Mouse (Mus musculus): ENCODE measurements around the gene Tmem167. TPM values are rescaled to one million over a fixed set of nuclear protein-coding genes. Genes with fewer than 3 reads are reported as not detected.

Tmem167 gene
- polyA plus RNA-seq, 1 experiment from 2014 or later: 36.9 TPM

DNA sequence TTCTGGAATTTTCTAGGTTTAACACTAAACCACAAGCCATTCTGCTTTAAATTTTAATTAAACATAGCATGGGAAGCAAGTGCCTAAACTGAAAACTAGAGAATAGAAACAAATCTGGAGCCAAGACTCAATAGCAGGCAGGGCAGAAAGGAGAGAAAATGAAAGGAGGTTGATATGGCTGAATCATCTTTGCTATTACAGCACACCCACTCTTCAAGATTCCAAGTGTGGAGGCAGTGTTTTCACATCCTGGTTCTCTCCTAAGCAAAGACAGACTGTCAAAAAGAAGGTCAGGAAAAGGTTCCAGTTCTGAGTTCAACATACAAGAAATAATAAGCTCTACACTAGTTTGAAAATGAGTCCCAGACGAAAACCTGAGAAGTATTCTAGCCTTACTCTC is 52.8 kb downstream of the Tmem167 start:
- Histone ChIP-seq H3K4me2 (no peak overlapping the region), H3K4me1 (no peaks in the 10 kb centered on the region), H3K4me3 (no peak overlapping the region), H3K27me3 (replicated peaks) (no peaks in the 10 kb centered on the region), H3K27ac (replicated peaks) (no peak overlapping the region), H3K36me3 (no peaks in the 10 kb centered on the region), H3K9ac (no peak overlapping the region), H3K9me3 (no peaks in the 10 kb centered on the region)
- WGBS: 84% methylated on average over 1 of the region's 1 CpGs
- no peak for ATAC-seq (ENCODE audit: extremely low read depth, insufficient number of reproducible peaks, low FRiP score, low TSS enrichment)

DNA sequence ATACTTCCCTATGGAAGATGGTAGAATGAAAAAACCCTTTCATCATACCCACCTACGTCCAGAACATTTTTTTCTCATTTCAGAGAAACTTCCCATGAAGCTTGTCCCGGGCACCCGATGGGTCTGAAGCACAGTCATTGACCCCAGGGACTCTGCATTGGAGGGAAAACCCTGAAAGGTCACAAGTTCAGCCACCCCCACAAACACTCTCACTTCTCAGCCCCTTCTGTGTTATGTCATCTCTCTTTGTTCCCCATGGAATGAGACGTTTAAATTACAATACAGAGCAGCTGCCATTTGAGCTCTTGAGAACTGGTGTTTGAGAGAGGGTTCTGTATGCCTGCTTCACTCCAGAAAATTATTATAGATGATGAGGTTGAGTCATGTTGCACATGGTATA is 54.3 kb downstream of the Tmem167 start:
- Histone ChIP-seq H3K36me3 (no peaks in the 10 kb centered on the region), H3K4me1 (no peaks in the 10 kb centered on the region), H3K9ac (no peak overlapping the region), H3K4me2 (no peak overlapping the region), H3K9me3 (no peaks in the 10 kb centered on the region), H3K4me3 (no peak overlapping the region), H3K27me3 (replicated peaks) (no peaks in the 10 kb centered on the region), H3K27ac (replicated peaks) (no peak overlapping the region)
- 46% methylated on average over 4 of the region's 4 CpGs for WGBS
- ATAC-seq (ENCODE audit: extremely low read depth, insufficient number of reproducible peaks, low FRiP score, low TSS enrichment): no peak

DNA sequence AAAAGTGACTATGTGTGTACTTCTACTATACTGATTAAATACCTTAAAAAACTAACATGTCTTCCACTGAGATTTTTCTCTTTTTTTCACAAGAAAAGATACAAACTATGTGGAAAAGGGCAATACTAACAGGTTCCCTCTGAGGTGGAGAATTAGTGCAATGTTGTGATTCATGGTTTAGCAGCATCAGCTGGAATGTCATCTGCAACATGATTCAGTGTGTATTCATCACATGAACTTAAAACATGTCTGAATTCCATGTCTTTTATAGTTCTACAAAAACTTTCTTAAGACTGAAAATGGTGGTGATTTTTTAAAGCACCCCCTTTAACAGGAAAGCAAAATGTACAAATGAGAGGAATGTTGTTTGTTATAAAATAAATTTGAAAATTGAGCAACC is 63.0 kb downstream of the Tmem167 start:
- H3K36me3 ChIP-seq: no peaks in the 10 kb centered on the region
- 0 out of 2 replicates have a peak, but pooled peaks cover 3% of the 10 kb centered on the region for H3K4me1 ChIP-seq
- H3K4me2 ChIP-seq: no peak overlapping the region
- no peak for ATAC-seq (ENCODE audit: extremely low read depth, insufficient number of reproducible peaks, low FRiP score, low TSS enrichment)
- H3K9ac ChIP-seq: no peak overlapping the region
- no peak overlapping the region for H3K4me3 ChIP-seq
- no peak overlapping the region for H3K27ac ChIP-seq (replicated peaks)
- no peaks in the 10 kb centered on the region for H3K9me3 ChIP-seq
- no peaks in the 10 kb centered on the region for H3K27me3 ChIP-seq (replicated peaks)

DNA sequence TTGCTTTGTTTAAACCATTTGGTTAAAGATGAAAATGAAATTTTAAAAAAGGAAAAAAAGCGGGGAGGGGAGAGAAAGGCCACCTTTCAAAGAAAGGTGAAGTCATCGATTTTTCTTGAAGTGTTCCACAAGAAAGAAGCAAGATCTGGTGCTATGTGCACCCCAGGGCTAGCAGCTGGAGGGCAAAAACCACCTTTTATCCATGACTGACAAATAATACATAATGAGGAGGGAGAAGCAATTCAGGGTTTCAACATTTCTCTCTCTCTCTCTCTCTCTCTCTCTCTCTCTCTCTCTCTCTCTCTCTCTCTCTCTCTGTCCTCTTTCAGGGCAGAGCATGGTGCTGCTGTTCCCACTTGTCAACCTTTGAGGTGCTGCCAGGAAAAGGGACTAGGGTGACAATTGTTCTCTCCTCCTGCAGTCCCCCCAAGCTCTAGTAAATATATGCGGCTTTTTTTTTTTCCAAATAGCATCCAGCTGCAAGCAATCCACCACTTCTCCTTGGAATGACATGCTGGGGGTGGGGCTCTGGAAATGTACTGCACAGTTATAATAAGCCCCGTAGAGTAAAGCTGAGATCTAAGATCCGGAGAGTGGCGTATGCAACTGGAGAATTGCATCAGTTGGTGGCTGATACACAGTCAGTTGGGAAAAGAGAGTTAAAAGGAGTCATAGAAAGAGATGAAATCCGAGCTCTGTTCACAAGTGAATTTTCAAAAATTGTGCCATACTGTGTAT is 63.8 kb downstream of the Tmem167 start:
- Histone ChIP-seq H3K4me1 (0 out of 2 replicates have a peak, but pooled peaks cover 3% of the 10 kb centered on the region), H3K9ac (no peak overlapping the region), H3K27me3 (replicated peaks) (no peaks in the 10 kb centered on the region), H3K36me3 (no peaks in the 10 kb centered on the region), H3K4me2 (no peak overlapping the region), H3K27ac (replicated peaks) (no peak overlapping the region), H3K9me3 (no peaks in the 10 kb centered on the region), H3K4me3 (no peak overlapping the region)
- 56% methylated on average over 7 of the region's 7 CpGs for WGBS
- ATAC-seq (ENCODE audit: extremely low read depth, insufficient number of reproducible peaks, low FRiP score, low TSS enrichment): no peak

DNA sequence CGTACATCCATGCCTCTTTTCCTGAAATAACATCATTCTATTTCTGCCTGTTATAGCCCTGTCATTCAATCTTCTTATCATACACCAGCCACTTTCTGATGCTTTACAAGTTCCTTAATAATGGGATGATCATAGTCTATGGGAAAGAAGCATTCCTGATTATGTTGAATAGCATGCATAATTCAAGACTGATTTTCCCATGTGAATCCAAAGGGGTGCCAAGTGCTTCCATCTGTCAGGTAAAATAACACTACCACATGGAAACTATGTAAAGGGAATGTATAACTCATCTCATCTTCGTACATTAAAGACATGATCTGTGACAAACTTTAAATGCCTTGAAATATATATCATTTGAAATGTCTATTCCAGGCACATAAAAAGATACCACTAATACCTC is 75.2 kb downstream of the Tmem167 start:
- Histone ChIP-seq H3K9me3 (no peaks in the 10 kb centered on the region), H3K27me3 (replicated peaks) (no peaks in the 10 kb centered on the region), H3K4me3 (no peak overlapping the region), H3K4me2 (no peak overlapping the region), H3K27ac (replicated peaks) (no peak overlapping the region), H3K4me1 (no peaks in the 10 kb centered on the region), H3K9ac (no peak overlapping the region), H3K36me3 (no peaks in the 10 kb centered on the region)
- 74% methylated on average over 2 of the region's 2 CpGs for WGBS
- no peak for ATAC-seq (ENCODE audit: extremely low read depth, insufficient number of reproducible peaks, low FRiP score, low TSS enrichment)

DNA sequence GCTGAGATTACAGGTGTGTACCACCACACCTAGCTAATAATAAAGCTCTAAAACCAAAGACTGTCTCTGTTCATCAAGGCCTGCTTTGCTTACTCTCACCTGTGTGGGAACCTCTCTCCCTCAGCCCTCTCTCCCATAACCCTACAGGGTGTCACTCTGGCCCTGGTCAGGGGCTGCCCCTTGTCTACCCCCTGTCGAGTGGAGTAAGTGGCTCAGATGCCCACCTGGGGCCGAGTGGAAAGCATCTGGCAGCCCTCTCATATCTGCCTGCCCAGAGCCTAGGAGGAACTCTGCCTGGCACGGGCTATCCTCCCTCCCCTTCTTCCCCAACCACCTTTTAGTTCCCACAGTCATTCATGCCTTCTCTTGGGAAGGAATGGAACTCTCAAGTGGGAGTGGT is 78.1 kb downstream of the Tmem167 start:
- H3K4me2 ChIP-seq: no peak overlapping the region
- no peaks in the 10 kb centered on the region for H3K27me3 ChIP-seq (replicated peaks)
- 51% methylated on average over 3 of the region's 3 CpGs for WGBS
- no peak overlapping the region for H3K4me3 ChIP-seq
- H3K4me1 ChIP-seq: no peaks in the 10 kb centered on the region
- no peak for ATAC-seq (ENCODE audit: extremely low read depth, insufficient number of reproducible peaks, low FRiP score, low TSS enrichment)
- no peaks in the 10 kb centered on the region for H3K36me3 ChIP-seq
- no peak overlapping the region for H3K27ac ChIP-seq (replicated peaks)
- H3K9ac ChIP-seq: no peak overlapping the region
- H3K9me3 ChIP-seq: no peaks in the 10 kb centered on the region

DNA sequence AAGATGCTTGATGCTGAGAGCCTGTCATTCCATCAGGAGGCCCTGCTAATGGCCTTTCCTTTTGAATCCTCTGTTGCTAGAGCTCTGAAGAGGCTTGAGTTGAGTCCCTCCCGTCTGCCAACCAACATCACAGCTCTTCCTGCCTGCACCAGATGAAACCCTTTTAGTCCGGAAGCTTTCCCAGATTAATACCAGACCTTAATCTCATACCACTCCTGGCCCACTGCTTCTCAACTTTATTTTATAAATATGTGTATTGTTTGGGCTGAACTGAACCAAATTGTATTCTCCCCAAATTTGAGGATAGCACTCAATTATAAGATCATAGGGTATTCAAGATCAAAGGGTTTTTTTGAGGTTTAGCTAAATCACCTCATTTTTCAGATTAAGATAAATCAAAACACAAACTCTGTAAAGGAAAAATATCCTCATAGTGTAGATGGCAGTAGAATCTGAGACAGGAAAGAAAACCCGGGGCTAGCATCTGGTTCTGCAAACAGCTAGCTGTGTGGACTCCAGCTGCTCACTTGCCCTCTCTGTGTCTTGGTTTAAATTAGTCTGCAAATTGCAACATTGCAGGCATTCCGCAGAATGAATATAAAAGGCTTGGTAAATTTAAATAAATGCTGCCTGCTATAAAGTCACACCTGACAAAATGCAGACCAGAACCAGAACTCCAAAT is 81.3 kb downstream of the Tmem167 start:
- Histone ChIP-seq H3K9ac (no peak overlapping the region), H3K9me3 (no peaks in the 10 kb centered on the region), H3K36me3 (no peaks in the 10 kb centered on the region), H3K4me2 (no peak overlapping the region), H3K4me3 (no peak overlapping the region), H3K27ac (replicated peaks) (no peak overlapping the region), H3K27me3 (replicated peaks) (no peaks in the 10 kb centered on the region), H3K4me1 (no peaks in the 10 kb centered on the region)
- ATAC-seq (ENCODE audit: extremely low read depth, insufficient number of reproducible peaks, low FRiP score, low TSS enrichment): no peak
- 33% methylated on average over 4 of the region's 4 CpGs for WGBS

DNA sequence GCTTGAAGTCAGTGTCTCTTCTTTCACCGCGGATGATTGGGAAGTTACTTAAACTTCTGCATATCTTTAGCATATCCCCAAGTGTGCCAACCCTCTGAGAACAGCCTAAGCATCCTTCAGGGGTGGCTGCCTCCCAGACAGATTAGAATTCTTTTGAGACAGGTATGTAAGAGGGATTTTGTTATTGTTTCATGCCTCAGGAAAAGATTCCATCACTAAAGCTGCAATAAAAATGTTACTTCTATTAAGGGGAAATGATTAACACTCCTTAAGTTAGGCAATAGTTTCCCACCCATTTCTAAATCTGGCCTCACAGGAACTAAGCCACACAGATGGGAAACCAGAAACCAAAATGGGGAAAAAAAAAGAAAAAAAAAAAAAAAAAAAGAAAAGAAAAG is 81.9 kb downstream of the Tmem167 start:
- H3K4me1 ChIP-seq: no peaks in the 10 kb centered on the region
- H3K9ac ChIP-seq: no peak overlapping the region
- no peak for ATAC-seq (ENCODE audit: extremely low read depth, insufficient number of reproducible peaks, low FRiP score, low TSS enrichment)
- no peaks in the 10 kb centered on the region for H3K27me3 ChIP-seq (replicated peaks)
- 13% methylated on average over 2 of the region's 2 CpGs for WGBS
- H3K9me3 ChIP-seq: no peaks in the 10 kb centered on the region
- no peaks in the 10 kb centered on the region for H3K36me3 ChIP-seq
- no peak overlapping the region for H3K4me2 ChIP-seq
- H3K4me3 ChIP-seq: no peak overlapping the region
- no peak overlapping the region for H3K27ac ChIP-seq (replicated peaks)

DNA sequence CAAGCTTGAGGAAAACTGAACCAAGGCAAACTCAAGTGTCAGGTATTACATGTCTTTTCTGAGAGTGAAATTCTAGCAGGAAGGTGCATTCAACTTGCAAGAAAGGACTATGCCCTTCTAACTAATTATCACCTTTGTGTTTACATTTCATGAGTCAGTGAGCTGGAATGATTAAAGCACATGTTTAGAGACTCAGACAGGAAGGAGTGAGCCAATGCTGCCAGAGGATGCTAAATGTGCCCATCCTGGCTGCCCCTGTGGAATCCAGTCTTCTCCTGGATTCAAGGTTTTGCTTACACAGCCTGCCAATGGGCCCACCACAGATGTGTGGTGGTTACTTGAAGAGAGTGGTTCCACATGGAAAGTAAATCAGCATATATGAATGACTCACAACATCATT is 82.5 kb downstream of the Tmem167 start:
- Histone ChIP-seq H3K4me3 (no peak overlapping the region), H3K9ac (no peak overlapping the region), H3K27ac (replicated peaks) (no peak overlapping the region), H3K27me3 (replicated peaks) (no peaks in the 10 kb centered on the region), H3K9me3 (no peaks in the 10 kb centered on the region), H3K36me3 (no peaks in the 10 kb centered on the region), H3K4me1 (no peaks in the 10 kb centered on the region), H3K4me2 (no peak overlapping the region)
- no peak for ATAC-seq (ENCODE audit: extremely low read depth, insufficient number of reproducible peaks, low FRiP score, low TSS enrichment)

DNA sequence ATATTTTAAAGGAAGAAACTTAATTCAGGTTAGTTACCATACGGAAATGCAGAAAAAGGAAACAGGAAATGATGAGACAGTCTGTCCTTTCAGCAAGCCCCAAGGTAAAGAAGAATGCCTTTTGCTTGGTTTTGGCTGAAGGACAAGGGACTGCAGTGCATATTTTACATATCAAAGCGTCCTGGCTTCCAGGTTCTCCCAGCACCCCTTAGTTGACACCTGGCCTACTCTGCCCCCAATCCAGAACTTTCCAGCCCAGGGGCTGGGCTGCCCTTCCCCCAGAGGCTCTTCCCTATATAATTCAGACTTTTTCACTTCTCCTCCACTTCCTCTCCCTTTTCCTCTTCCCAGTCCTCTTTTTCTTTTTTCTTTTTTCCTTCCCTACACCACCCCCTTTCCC is 86.7 kb downstream of the Tmem167 start:
- 56% methylated on average over 2 of the region's 2 CpGs for WGBS
- ATAC-seq (ENCODE audit: extremely low read depth, insufficient number of reproducible peaks, low FRiP score, low TSS enrichment): no peak

DNA sequence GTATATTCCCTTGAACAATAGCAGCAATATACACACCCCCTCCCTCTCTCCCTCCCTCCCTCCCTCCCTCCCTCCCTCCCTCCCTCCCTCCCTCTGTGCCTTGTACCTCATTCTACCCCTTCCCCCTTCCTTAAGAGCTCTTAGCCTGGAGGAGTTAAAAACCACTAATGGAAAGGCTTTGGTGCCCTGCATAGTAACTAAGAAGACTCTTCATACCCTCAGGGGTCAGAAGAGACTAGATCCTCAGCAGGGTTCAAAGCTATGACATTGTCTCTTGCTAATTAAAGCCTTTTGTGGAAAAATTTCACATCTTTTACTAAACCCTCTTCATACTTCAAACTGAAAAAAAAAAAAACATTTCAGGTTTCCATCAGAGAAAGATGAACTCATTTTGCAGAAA is 93.3 kb downstream of the Tmem167 start:
- Histone ChIP-seq H3K9ac (no peak overlapping the region), H3K27me3 (replicated peaks) (no peaks in the 10 kb centered on the region), H3K9me3 (no peaks in the 10 kb centered on the region), H3K27ac (replicated peaks) (no peak overlapping the region), H3K36me3 (no peaks in the 10 kb centered on the region), H3K4me2 (no peak overlapping the region), H3K4me1 (no peaks in the 10 kb centered on the region), H3K4me3 (no peak overlapping the region)
- ATAC-seq (ENCODE audit: extremely low read depth, insufficient number of reproducible peaks, low FRiP score, low TSS enrichment): no peak

More for the DNA sequence above, 86.7 kb downstream of the Tmem167 start:
- Histone ChIP-seq H3K4me1 (no peaks in the 10 kb centered on the region), H3K4me2 (no peak overlapping the region), H3K36me3 (no peaks in the 10 kb centered on the region), H3K9ac (no peak overlapping the region), H3K4me3 (no peak overlapping the region), H3K9me3 (no peaks in the 10 kb centered on the region), H3K27me3 (replicated peaks) (no peaks in the 10 kb centered on the region), H3K27ac (replicated peaks) (no peak overlapping the region)

DNA sequence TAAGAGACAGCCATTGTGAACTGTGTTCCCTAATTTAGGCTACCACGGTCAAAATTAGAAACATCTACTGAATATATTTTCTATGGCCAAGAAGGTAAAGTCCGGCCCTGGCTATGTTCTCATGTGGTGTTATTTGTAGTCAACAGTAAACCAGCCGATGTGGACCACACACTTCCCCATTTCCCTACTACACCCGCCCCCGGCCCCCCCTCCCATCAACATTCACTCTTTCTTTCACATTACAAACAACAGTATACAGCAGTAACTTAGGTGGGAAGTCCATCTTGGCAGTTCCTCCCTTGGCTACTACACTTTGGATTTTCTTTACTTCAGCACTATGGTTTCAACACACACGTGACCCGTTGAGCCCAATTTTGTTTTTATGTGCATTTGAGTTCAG is 94.6 kb downstream of the Tmem167 start:
- peaks cover 4% of the 10 kb centered on the region; the same call in 1 of the 2 replicates for H3K4me1 ChIP-seq
- WGBS: 81% methylated on average over 7 of the region's 7 CpGs
- H3K36me3 ChIP-seq: no peaks in the 10 kb centered on the region
- H3K27me3 ChIP-seq (replicated peaks): no peaks in the 10 kb centered on the region
- no peak overlapping the region for H3K9ac ChIP-seq
- H3K4me2 ChIP-seq: no peak overlapping the region
- H3K27ac ChIP-seq (replicated peaks): no peak overlapping the region
- no peak for ATAC-seq (ENCODE audit: extremely low read depth, insufficient number of reproducible peaks, low FRiP score, low TSS enrichment)
- H3K4me3 ChIP-seq: no peak overlapping the region
- H3K9me3 ChIP-seq: no peaks in the 10 kb centered on the region
